Mouse (Mus musculus) macrophage (primary cell): ENCODE data around the gene Pick1. TPM values are rescaled to one million over a fixed set of nuclear protein-coding genes. Genes with fewer than 3 reads are reported as not detected.

Experiments used
- H3K27ac ChIP-seq: fragments of 350-480 bp; formaldehyde crosslinking; 2 replicates; pipeline ENCODE4 v1.9.0; 2021
- H3K36me3 ChIP-seq: fragments of 350-480 bp; formaldehyde crosslinking; 2 replicates; pipeline ENCODE4 v1.9.0; 2021; ENCODE audit errors: inconsistent target
- H3K4me3 ChIP-seq: fragments of 350-480 bp; formaldehyde crosslinking; 2 replicates; pipeline ENCODE4 v1.9.0; 2021; ENCODE audit errors: inconsistent target
- H3K79me2 ChIP-seq: fragments of 350-480 bp; formaldehyde crosslinking; 2 replicates; pipeline ENCODE4 v1.9.0; 2021; ENCODE audit errors: inconsistent target
- WGBS: methylation state at CpG from one replicate; pipeline ENCODE4 v1.1.7; 2026; ENCODE audit warnings: inconsistent platforms; ENCODE audit not compliant: missing documents; 5-methylcytosine and 5-hydroxymethylcytosine counted together
- polyA plus RNA-seq: library from polyadenylated mRNA; stranded (reverse); fragments of 250-400 nt; gene quantifications from 3 replicates; pipeline ENCODE4 v1.2.4, GENCODE M21; 2018; ENCODE audit warnings: inconsistent platforms

The Pick1 gene
- polyA plus RNA-seq, 1 experiment from 2014 or later = 9.4 TPM

DNA sequence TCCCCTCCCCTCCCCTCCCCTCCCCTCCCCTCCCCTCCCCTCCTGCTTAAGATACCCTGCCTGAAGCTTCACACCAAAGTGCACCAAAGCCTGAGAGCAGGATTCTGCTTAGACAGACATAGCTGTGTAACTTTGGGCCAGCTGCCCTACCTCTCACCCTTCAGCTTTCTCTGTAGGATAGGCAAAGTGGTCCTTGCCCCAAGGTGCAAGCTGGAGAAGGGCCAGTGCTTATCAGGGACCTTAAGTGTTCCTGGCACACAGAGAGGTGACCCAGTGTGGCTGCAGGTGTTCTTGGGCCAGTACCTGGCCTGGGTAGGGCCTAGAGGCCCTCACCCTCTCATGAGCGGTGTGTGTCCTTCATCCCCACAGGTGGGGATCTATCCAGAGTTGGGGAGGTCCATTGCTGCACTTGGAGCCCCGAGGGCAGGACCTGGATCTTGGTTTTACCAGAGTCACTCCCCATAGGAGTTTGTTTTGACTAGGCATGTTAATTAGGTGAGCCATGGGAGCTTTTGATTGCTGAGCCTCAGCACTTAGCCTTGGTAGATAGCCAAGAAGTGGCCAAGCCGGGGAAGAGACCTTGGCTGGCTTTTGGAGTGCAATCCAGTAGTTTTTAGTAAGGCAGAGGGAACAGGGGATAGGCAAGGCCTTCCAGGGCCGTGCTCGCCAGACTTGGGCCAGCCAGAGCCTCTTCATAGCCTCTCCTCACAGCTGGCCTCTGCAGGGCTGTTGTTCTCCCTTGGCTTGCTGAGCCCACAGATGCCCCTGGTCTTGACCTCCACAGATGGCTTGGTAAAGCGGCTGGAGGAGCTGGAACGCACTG, 15.3 kb downstream of the Pick1 start:
- H3K36me3 ChIP-seq = peaks cover 16% of the 10 kb centered on the region; the same call in 1 of the 2 replicates
- no peak overlapping the region for H3K4me3 ChIP-seq
- H3K79me2 ChIP-seq = no peaks in the 10 kb centered on the region
- no peak overlapping the region for H3K27ac ChIP-seq
- 91% methylated on average over 7 of the region's 7 CpGs for WGBS

DNA sequence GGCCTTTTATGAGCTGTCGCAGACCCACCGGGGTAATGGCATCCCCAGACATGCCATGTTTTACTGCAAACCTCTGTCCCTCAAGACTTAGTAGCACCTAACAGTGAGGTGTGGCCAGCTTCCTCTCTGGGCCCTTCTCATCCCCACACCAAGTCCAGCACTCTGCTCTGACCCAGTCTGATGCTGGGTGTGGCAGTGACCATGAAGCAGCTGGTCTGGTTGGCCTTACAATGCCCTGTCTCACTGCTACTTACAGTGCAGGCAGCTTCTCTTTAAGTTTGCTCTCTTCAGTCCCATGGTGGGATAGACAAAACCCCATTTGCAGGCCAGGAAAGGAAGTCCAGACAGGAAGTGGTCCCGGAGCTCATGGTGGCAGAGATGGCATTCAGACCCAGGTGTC, 16.3 kb downstream of the Pick1 start:
- Histone ChIP-seq H3K27ac (no peak overlapping the region), H3K4me3 (no peak overlapping the region), H3K79me2 (no peaks in the 10 kb centered on the region), H3K36me3 (peaks cover 9% of the 10 kb centered on the region; the same call in 1 of the 2 replicates)
- 67% methylated on average over 3 of the region's 3 CpGs for WGBS

DNA sequence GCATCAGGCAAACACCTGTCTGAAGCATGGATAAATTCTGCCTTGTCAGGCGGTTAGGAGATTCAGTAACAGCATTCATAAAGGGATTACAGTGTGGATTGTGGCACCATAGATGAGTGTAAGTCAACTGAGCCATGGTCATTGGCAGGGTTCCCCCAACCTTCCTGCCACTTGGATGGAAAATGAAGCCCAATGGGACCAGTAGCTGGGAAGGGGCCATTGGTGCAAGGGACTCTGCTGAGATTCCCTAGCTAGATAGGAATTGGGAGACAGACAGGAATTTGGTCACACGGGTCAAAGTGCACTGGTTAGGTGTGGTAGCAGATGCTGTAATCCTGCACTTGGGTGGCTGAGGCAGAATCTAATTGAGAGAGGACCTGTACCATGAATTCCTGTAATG, 21.3 kb downstream of the Pick1 start:
- H3K4me3 ChIP-seq = no peak overlapping the region
- H3K36me3 ChIP-seq = no peaks in the 10 kb centered on the region
- no peaks in the 10 kb centered on the region for H3K79me2 ChIP-seq
- no peak overlapping the region for H3K27ac ChIP-seq
- WGBS = 93% methylated on average over 2 of the region's 2 CpGs

DNA sequence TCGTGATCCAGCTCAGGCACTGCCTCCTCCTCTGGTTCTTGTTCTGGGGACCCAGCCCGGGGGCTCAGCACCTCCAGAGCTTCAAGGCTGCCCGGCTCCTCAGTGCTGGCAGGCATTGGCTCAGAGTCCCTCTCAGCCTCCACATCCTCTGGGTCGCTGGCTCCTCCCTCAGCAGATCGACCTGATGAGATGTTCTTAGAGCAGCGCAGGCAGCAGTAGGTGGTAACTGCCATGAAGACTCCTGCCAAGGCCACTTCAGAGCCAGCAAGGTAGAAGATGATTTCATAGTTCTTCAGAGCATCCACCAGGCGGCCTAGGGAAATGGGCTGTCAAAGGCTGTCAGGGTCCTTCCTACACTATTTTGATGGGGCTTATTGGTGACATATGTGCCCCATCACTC, 22.2 kb downstream of the Pick1 start:
- 65% methylated on average over 7 of the region's 7 CpGs for WGBS
- Histone ChIP-seq H3K36me3 (no peaks in the 10 kb centered on the region), H3K79me2 (no peaks in the 10 kb centered on the region), H3K4me3 (no peak overlapping the region), H3K27ac (no peak overlapping the region)

DNA sequence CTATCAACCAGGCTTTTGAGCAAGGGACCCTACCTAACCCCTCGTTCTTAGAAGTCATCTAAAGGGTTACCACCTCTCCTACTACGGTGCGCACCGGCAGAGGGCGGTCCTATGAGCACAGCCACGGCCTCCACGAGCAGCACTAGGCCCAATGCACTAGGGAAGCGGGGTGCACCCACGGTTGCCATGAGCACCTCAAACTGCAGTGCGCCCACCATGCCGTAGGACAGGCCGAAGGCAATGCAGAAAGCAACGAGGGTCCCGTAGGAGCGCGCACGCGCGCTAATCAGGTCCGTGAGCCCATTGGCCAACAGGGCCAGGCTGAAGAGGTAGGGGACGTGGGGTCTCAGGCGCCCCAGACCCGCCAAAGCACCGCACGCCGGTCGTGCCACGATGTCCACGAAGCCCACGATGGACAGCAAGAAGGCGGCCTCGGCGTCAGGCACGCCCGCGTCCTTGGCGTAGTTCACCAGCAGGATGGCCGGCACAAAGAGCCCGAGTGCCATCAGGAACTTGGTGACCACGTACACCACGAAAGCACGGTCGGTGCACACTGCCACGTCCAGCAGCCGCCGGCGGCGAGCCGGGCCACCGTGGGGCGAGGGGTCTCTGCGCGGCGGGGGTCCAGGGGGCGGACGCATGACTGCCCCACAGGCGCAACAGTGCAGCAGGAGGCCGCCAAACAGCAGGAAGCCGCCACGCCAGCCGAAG, 23.0 kb downstream of the Pick1 start:
- Histone ChIP-seq H3K79me2 (no peaks in the 10 kb centered on the region), H3K36me3 (no peaks in the 10 kb centered on the region), H3K4me3 (no peak overlapping the region), H3K27ac (no peak overlapping the region)
- WGBS = 4% methylated on average over 61 of the region's 61 CpGs

DNA sequence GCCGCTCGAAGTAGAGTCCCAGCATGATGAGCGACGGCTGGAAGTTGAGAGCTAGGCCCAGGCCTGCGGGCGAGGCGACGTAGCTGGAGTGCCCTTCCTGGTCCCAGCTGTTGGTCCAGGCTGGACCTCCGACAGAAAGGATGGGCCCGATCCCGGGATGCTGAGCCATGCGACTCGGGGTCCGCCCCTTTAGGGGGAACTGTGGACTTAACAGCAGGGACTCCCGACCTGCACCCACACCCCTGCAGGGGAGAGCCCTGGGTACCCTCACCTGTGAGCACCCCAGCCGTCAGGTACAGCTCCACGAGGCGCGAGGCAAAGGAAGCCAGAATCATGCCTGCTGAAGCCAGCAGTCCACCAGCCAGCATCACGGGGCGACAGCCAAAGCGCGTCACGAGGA, 23.6 kb downstream of the Pick1 start:
- Histone ChIP-seq H3K27ac (no peak overlapping the region), H3K36me3 (no peaks in the 10 kb centered on the region), H3K4me3 (no peak overlapping the region), H3K79me2 (no peaks in the 10 kb centered on the region)
- 49% methylated on average over 24 of the region's 24 CpGs for WGBS

DNA sequence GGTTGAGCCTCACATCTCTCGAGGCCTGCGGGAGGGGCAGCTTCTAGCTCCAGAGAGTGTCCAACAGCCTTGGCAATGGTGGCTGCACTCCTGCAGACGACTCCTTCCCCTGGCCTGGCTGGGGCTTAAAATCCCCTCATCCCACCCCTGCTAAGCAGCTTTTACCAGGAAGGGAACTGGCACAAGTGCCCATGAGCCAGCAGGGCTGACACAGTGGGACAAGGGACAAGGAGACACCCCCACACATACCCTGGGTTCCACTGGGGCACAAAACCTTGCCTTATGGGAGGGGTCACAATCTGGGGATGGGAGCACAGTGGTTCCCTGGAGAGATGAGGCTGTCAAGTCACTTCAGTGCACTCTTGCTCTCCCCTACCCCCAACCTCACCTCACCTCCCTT, 25.7 kb downstream of the Pick1 start, which contains the start of gene Slc16a8:
Slc16a8 (minus strand) TSS at position 101 of the 400 bp plus-strand sequence.
- no peak within 1 kb of the TSS for H3K27ac ChIP-seq
- 70% methylated on average over 3 of the region's 3 CpGs for WGBS
- no peaks in the 10 kb centered on the region for H3K79me2 ChIP-seq
- no peaks in the 10 kb centered on the region for H3K36me3 ChIP-seq
- H3K4me3 ChIP-seq = no peak within 1 kb of the TSS

DNA sequence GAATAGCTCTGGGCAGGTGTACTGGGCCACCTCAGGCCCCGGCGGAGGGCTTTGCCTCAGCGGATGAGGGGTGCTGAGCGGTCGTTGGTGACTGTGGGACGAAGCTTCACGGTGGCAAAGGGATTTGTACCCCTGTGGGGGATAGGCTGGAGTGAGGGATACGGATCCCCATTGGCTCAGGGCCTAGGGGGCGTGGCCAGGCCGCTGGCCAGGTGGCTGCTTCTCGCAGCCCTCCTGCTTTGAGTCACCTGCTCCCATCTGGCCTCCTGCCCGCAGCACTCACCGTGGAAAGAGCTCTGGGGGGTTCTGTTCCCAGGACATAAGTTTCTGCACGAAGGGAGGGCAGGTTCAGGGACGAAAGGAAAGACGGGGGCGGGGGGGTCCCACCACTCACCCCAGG, 29.5 kb downstream of the Pick1 start:
- no peaks in the 10 kb centered on the region for H3K79me2 ChIP-seq
- no peaks in the 10 kb centered on the region for H3K36me3 ChIP-seq
- WGBS = 57% methylated on average over 17 of the region's 17 CpGs
- no peak overlapping the region for H3K27ac ChIP-seq
- no peak overlapping the region for H3K4me3 ChIP-seq

DNA sequence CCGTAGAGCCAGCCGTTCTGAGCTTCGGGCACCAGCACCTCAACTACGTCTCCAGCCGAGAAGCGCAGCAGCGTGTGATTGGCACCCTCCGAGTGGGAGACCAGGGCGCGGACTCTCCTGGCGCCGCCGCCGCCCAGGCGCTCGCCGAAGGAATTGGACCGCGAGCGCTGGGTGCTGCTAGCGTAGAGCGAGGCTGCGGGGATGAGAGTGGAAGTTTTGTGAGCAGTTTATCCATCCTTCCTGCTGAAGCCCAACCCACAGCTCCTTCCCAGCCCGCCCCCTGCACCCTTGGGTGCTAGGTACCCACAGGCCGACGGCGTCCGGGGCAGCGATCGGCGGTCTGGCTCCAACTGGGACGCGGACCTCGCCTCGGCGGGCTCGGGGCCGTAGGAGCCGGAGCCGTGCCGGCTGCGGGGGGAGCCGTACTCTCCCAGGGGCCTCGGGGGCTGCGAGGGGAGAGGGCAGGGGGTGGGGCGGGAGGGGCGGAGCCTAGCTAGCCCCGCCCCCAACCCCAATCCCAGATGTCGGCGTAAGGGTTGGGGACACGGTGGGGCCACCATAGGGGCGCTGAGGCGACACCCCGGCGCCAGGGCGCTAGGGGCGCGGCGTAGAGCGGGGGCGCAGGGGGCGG, 32.2 kb downstream of the Pick1 start:
- Histone ChIP-seq H3K79me2 (no peaks in the 10 kb centered on the region), H3K27ac (no peak overlapping the region), H3K36me3 (no peaks in the 10 kb centered on the region), H3K4me3 (no peak overlapping the region)
- 1% methylated on average over 50 of the region's 62 CpGs for whole genome bisulfite sequencing

DNA sequence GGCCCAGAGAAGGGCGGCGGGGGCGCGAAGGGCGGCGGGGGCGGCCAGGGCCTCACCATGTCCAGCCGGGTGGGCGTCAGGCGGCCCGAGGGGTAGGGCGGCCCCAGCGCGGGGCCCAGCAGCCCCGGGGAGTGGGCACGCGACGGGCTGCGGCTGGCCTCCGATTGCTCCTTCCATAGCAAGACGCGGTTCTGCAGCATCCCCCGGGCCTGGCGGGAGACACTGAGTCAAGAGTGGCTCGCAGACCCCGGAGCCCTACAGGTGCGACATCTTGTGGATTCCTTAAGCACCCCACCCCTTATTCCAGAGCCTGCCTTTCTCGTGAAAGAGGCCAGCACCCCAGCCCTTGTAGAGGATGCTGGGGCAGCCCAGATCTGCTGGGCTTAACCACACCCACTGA, 32.8 kb downstream of the Pick1 start:
- WGBS = 2% methylated on average over 19 of the region's 28 CpGs
- no peak overlapping the region for H3K4me3 ChIP-seq

DNA sequence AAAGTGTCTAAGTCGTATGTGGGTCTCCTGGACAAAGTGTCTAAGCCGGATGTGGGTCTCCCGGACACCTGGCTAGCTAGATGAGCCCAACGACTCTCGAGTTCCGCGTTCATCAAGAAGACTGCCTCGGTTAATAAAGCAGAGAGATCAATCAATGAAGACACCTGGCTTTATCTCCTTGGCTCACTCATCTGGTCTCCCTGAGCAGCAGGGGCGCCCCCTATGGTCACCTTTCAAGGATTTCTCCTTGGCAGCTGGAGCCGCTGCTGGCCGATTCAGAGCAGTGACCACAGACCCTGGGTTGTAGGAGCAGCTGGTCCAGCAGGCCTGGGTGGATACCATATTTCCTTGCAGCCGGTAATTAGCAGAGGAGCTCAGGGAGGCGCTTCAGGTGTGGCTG, 33.4 kb downstream of the Pick1 start:
- 37% methylated on average over 13 of the region's 13 CpGs for WGBS
- Histone ChIP-seq H3K36me3 (no peaks in the 10 kb centered on the region), H3K27ac (no peak overlapping the region), H3K4me3 (no peak overlapping the region), H3K79me2 (no peaks in the 10 kb centered on the region)

More for the DNA sequence above, 32.8 kb downstream of the Pick1 start:
- H3K27ac ChIP-seq = no peak overlapping the region
- no peaks in the 10 kb centered on the region for H3K36me3 ChIP-seq
- H3K79me2 ChIP-seq = no peaks in the 10 kb centered on the region

DNA sequence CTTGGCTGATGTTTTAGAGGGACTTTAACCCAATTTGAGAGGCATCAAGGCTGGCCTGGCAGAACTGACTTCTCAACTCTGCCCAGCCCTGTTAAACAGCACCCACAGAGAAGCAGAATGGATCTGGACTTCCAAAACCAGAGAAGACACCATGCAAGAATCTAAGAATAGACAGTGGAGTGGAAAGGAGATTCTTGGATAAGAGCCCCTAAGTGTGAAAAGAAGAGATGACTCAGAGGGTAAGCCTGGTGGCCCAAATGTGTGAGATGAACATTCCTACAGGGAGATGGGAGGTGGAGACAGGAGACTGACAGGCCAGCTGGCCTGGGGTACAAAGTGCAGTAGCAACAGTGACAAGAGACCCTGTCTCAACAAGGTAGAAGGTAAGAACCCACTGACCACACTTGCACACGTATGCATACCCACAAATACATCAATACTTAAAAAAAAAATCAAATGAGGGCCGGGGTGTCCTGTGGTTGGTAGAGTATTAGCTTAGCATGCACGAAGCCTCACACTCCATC, 33.9 kb downstream of the Pick1 start:
- WGBS = 100% methylated on average over 3 of the region's 3 CpGs
- no peak overlapping the region for H3K27ac ChIP-seq
- H3K79me2 ChIP-seq = no peaks in the 10 kb centered on the region
- no peak overlapping the region for H3K4me3 ChIP-seq
- H3K36me3 ChIP-seq = no peaks in the 10 kb centered on the region

DNA sequence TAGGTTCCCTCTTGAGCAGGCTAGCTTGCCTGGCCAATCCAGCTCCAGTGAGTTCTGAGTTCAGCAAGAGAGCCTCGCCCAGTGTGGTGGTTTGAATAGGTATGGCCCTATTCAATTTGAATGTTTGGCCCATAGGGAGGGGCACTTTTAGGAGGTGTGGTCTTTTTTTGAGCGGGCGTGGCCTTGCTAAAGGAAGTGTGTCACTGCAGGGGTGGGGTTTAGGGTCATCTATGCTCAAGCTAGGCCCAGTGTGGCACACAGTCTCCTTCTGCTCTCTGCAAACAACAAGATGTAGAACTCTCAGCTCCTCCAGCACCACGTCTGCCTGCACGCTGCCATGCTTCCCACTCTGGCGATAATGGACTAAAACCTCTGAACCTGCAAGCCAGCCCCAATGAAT, 34.8 kb downstream of the Pick1 start:
- no peaks in the 10 kb centered on the region for H3K79me2 ChIP-seq
- no peak overlapping the region for H3K27ac ChIP-seq
- no peak overlapping the region for H3K4me3 ChIP-seq
- 95% methylated on average over 6 of the region's 6 CpGs for whole genome bisulfite sequencing
- H3K36me3 ChIP-seq = no peaks in the 10 kb centered on the region

DNA sequence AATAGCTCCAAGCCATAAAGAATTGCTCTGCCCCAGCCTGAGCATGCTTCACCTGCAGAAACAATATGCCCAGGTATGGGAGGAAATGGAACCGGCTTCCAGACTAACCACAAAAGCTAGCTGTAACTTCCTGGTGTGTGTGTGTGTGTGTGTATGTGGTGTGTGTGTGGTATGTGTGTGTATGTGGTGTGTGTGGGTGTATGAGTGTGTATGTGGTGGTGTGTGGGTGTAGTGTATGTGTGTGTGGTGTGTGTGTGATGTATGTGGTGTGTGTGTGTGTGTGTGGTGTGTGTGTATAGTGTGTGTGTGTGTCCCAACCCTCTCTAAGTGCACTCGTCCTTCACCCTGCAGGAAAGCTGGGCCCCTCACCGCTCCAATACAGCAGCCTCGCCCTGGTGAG, 36.4 kb downstream of the Pick1 start:
- no peak overlapping the region for H3K4me3 ChIP-seq
- 18% methylated on average over 4 of the region's 4 CpGs for WGBS
- H3K36me3 ChIP-seq = no peaks in the 10 kb centered on the region
- no peak overlapping the region for H3K27ac ChIP-seq
- no peaks in the 10 kb centered on the region for H3K79me2 ChIP-seq

DNA sequence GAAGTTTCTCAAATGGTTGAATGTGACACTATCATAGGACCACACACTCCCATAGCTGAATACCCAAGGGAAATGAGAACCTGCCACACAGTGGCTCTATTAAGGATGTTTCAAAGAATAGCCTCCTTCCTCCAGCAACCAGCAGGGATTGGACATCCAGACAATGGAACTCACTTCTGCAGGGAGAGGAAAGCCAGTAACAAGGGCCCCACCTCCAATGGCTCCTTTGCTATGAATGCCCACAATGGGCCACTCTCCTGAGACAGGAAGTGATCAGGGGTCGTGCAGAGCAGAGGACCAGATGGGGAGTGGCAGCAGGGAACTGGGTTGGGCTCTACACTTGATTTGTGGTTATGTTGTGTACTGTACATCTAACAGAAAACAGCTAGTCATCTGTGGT, 39.5 kb downstream of the Pick1 start:
- Histone ChIP-seq H3K36me3 (no peaks in the 10 kb centered on the region), H3K79me2 (no peaks in the 10 kb centered on the region), H3K4me3 (no peak overlapping the region), H3K27ac (no peak overlapping the region)
- 8% methylated on average over 1 of the region's 1 CpGs for WGBS
